Mouse (Mus musculus) MN1 (cell line): ENCODE results near the gene Gsdma2.
A peak's percentile ranks its signal among the peaks of the same experiment; 100 is the strongest.
"Not testable (repeated sequence)": the region's sequence is repeated elsewhere in the genome, so short reads cannot be mapped to it uniquely, and the experiment has no call there.

Source experiments
- DNase-seq: peaks from one replicate; pipeline ENCODE4 v3.0.0-alpha.2; 2016; ENCODE audit warnings: low spot score

The Gsdma2 gene

GRCm38 (mm10) chr11:98668984-98669383 is 22.4 kb downstream of the Gsdma2 start:
- DNase-seq, result no peak

DNA sequence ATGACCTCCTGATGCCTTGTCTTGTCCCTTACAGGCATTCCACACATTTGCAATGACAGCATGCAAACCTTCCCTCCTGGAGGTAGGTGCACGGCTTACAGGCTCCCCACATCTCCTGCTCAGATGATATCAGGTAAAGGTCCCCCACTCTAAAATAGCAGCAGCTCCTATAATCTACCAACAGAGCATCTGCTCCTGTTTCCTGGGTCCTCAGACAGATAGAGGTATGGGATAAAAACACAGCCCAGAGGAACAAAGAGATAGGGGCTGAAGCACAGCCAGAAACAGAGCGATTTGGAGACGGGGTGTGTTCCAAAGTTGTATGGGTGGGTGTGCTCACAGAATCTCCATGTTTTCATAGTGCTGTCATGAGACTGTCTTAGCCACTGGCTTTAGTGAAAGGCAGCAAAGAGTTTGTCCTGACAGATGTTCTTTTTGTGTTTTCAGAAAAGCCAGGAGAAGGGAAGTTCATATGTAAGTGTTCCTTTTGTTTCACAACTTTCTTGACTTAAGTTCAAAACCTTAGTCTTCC is 24.8 kb downstream of the Gsdma2 start:
- DNase-seq, result no peak

- peak; percentile 49 for DNase-seq
Measured at GRCm38 (mm10) chr11:98671857-98672256, 25.3 kb downstream of the Gsdma2 start.

DNA sequence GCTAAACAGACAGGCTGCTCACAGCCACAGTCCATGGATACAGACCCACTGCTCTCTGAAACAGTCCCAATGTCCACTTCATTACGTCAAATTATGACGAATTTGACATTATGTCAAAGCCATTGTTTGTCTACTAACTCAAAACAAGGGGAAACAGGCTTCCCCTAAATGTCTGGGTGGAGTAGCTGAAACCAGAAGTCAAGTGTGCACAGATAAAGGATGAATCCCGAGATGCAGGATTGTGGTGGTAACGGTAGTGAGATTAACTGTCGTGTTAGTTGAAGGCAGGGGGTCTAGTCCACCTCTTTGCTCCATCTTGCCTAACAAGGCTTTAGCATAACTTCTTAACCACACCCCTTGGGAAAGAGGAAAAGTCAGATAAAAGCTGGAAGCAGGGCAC is 25.9 kb downstream of the Gsdma2 start:
- DNase-seq, result no peak

- DNase-seq, result peak; percentile 60
Measured at GRCm38 (mm10) chr11:98673136-98673535, 26.6 kb downstream of the Gsdma2 start.

- DNase-seq, result no peak
Measured at GRCm38 (mm10) chr11:98675829-98676363, 29.3 kb downstream of the Gsdma2 start.

GRCm38 (mm10) chr11:98680023-98680422 is 33.5 kb downstream of the Gsdma2 start:
- no peak for DNase-seq

GRCm38 (mm10) chr11:98680595-98680994 is 34.0 kb downstream of the Gsdma2 start:
- not testable (repeated sequence) for DNase-seq

DNA sequence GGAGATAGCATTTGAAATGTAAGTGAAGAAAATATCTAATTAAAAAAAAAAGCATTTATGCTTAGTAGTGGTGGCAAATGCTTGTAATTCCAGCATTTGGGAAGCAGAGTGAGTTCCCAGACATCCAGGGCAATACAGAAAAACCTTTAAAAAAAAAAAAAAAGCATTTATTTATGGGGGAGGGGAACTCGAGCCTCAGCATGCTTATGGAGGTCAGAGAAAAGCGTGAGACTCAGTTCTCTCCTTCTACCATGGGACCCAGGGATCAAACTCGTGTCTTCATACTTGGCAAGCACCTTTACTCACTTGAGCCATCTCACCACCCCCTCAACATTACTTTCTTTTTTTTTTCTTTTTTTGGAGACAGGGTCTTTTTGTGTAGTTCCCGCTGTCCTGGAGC is 34.6 kb downstream of the Gsdma2 start:
- DNase-seq, result no peak

DNA sequence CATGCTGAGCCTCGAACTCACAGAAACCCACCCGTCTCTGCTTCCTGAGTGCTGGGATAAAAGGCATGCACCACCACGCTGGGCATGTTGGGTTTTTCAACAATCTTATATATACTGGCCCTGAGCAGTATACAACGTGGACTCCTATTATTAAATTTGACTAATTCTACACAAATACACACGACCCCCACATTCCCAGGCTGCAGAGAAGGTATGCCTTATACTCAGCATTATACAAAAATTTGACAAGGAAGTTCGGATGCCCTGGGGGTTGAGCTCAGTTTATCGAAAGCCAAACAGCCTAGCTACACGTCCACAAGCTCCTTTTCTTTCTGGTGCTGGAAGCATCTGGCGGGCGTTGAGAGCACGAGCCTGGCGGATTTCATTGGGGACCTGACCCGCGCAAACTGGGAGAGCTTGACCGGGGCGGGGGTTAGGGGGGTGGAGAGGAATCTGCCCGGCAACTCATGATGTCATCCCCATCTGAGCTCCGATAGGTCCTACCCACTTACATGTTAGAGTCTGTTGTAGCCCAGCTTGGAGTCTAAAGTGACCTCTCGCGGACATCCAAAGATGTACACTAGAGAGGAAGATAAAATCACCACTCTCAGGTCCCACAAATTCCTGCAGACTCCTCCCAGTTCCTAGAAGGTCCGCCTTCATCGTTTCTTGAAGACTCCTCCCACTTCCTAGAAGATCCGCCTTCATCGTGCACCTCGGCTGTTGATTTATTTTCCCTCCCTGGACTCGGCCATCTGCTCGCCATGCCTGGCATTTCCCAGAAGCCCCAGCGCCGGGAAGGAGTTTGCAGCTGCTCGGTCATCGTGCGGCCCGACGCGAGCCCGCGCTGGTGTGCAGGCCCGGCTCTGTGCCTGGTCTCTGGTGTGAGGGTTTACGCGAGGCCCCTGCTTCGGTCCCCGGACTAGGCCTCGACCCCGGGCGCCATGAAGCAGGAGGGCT is 35.5 kb downstream of the Gsdma2 start, which contains the start of gene Psmd3:
Gene Psmd3, plus strand, starts transcription at position 769 of the 960 bp plus-strand sequence.
- peak; percentile 98 for DNase-seq

GRCm38 (mm10) chr11:98682811-98683210 is 36.3 kb downstream of the Gsdma2 start:
- DNase-seq, result peak; percentile 40

DNA sequence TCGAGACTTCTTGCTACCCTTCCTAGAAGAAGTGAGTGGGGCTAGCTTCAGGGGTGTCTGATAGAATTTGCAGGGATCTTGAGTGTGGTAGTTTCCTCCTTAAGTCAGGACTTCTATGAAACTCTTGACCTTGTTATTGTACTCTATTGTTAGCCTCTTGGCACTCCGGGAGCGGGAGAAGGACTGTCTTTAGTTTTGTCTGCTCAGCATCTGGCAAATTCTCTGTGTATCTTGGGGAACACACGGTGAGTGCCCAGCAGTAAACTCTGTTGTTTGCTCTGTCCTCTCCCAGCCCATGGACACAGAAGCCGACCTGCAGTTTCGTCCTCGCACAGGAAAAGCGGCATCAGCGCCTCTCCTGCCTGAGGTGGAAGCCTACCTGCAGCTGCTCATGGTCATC is 39.1 kb downstream of the Gsdma2 start:
- no peak for DNase-seq

DNA sequence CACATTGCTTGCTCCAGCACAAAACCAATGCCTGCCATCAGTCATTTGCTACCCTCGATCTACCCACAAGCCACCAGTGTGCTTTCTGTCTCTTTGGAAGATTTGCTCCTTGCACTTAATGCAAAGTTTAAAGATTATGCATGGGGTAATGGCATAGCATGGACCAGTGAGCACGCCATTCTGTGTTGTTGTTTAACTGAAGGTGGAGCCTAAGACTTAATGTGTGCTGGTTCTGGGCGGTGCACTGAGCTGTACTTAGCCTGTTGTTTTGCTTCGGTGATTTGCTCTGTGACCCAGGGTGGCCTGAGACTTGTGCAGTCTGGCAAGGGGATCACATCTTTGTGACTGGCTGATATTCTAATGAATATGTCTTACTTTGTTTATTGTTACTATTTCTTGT is 40.4 kb downstream of the Gsdma2 start:
- no peak for DNase-seq

GRCm38 (mm10) chr11:98688009-98688408 is 41.5 kb downstream of the Gsdma2 start:
- no peak for DNase-seq

- DNase-seq, result no peak
Measured at GRCm38 (mm10) chr11:98693201-98693600, 46.6 kb downstream of the Gsdma2 start.

DNA sequence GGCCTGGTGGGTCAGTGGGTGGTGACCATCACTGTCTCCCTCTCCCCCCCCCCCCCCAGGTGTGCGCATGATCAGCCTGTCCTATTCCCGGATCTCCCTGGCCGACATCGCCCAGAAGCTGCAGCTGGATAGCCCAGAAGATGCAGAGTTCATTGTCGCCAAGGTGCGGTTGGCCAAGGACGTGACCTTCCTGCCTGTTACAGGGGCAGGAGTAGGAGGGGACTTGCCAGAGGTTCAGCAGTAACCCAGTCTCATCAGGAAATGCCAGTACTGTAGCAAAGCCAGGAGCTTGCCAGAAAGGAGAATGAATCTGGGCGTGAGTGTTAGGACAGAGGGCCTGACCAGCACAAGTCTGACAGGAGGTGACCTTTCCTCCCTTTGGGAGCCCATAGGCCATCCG is 47.2 kb downstream of the Gsdma2 start:
- DNase-seq, result no peak

DNA sequence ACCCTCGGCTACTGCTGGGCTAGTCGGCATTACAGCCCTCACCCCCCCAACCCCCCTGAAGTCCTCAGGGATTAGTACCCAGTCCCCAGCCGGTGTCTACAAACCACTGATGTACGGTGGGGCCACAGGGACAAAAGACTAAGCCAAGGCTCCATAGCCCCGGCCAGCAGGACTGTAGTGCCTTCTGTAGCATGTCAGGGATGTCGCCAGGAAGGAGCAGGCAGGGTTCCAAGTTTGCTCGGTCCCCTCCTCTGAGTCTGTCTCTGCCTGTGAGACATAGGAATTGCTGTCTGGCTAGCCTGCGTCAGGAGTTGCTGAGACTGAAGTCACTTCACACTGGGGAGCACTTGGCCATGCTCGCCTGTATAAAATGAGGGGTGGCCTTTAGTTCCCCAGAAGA is 47.7 kb downstream of the Gsdma2 start:
- DNase-seq, result peak; percentile 36

DNA sequence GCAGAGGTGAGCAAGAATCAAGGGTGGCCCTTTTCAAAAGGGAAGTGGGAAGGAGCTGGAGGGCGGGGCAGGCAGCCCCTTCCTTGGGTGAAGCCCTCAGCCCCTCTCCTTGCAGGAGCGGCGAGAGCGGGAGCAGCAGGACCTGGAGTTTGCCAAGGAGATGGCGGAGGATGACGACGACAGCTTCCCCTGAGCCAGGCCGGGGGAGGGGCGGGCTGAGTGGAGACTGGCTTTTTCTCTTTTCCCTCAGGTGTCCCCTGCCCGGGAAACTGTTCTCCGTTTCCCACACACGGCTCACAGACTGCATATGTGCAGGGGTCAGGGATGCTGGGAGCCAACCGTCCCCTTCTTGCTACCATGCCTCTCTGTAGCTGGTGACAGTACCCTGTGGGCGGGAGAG is 48.8 kb downstream of the Gsdma2 start:
- no peak for DNase-seq

- DNase-seq, result no peak
Measured at GRCm38 (mm10) chr11:98696454-98697216, 50.1 kb downstream of the Gsdma2 start.

DNA sequence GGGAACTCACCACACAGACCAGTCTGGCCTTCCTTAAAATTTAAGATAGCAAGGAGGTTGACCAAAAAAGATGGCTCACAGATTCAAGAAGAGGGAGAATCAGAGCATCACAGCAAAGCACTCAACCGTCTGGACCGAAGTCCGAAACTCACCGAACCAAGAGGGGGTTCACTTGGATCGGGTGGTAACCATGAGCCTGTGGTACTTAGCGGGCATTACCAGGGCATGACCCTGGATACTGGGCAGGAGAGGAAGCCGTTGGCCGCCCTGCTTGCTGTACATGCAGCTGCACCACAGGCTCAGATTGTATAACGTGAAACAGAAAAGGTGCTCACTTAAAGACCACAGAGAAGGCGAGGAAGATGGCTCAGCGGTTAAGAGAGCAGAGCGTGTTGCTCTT is 50.7 kb downstream of the Gsdma2 start:
- DNase-seq, result no peak

GRCm38 (mm10) chr11:98698849-98699640 is 52.5 kb downstream of the Gsdma2 start:
- no peak for DNase-seq

GRCm38 (mm10) chr11:98699911-98700310 is 53.4 kb downstream of the Gsdma2 start:
- peak; percentile 67 for DNase-seq
